Mouse (Mus musculus): ENCODE data around the gene Fmo2. TPM values are rescaled to one million over a fixed set of nuclear protein-coding genes. Genes with fewer than 3 reads are reported as not detected.
A peak's percentile ranks its signal among the peaks of the same experiment; 100 is the strongest.

Fmo2 gene
- polyA plus RNA-seq, 1 experiment from 2014 or later: not detected

DNA sequence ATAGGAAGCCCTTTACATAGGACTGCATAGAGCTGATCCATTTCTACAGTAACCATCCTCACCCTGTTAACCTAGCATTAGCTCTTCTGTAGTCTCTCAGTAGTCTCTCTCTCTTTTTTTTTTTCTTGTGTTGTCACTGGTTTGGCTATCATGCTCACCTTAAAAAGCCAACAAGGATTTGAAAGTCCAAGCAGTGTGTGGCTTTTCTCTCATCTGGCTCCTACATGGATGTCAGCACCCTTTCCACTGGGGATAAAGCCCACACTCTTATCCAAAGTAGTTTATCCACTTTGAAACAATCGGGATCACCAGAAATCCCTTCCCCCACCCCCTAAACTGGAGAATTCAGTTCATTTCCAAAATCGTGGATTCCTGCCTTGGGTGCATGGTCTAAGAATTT lies 32.1 kb upstream of the Fmo2 start:
- Histone ChIP-seq H3K27me3 (ENCODE audit: insufficient read depth, poor library complexity, severe bottlenecking) (no peaks in the 10 kb centered on the region), H3K9me3 (no peaks in the 10 kb centered on the region), H3K4me3 (no peak overlapping the region), H3K27ac (no peak overlapping the region), H3K4me1 (replicated peaks) (no peaks in the 10 kb centered on the region), H3K36me3 (no peaks in the 10 kb centered on the region)
- WGBS: 81% methylated on average over 2 of the region's 2 CpGs
- no peak for DNase-seq (ENCODE audit: low spot score)

DNA sequence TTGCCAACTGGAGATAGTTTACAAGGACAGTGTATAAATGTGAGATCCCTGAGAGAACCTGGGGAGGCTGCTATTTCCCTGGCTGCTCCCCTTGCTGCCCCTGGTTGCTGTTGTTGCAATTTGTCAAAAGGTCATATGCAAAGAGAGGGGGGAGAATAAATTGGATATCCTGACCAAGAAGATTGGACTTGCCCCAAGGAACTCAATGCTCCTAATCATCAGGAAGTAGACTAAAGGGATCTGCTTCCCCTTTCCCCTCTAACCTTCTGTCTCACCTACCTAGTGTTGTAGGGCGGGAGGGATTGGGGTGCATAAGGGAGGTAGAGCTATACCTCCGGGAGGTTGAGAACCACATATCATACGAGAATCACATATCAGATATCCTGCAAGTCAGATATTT lies 30.6 kb upstream of the Fmo2 start:
- no peak overlapping the region for H3K4me3 ChIP-seq
- H3K27ac ChIP-seq: no peak overlapping the region
- H3K27me3 ChIP-seq (ENCODE audit: insufficient read depth, poor library complexity, severe bottlenecking): no peaks in the 10 kb centered on the region
- no peaks in the 10 kb centered on the region for H3K4me1 ChIP-seq (replicated peaks)
- H3K36me3 ChIP-seq: no peaks in the 10 kb centered on the region
- no peaks in the 10 kb centered on the region for H3K9me3 ChIP-seq
- WGBS: 87% methylated on average over 3 of the region's 3 CpGs
- DNase-seq (ENCODE audit: low spot score): no peak

DNA sequence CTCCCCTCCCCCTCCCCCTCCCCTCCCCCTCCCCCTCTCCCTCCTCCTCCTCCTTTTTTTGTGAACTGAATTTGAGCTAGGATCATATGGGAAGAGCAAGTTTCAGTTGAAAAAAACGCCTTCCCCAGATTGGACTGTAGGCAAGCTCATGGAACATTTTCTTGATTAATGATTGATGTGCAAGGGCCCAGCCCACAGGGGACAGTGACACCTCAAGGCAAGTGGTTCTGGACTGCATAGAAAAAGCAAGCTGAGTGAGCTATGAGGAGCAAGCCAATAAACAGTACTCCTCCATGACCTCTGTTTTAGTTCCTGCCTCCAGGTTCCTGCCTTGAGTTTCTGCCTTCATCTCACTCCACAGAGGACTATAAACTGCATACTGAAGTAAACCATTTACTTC lies 26.6 kb upstream of the Fmo2 start:
- Histone ChIP-seq H3K27ac (no peak overlapping the region), H3K9me3 (no peaks in the 10 kb centered on the region), H3K27me3 (ENCODE audit: insufficient read depth, poor library complexity, severe bottlenecking) (no peaks in the 10 kb centered on the region), H3K4me1 (replicated peaks) (no peaks in the 10 kb centered on the region), H3K36me3 (no peaks in the 10 kb centered on the region), H3K4me3 (no peak overlapping the region)
- WGBS: 50% methylated on average over 1 of the region's 1 CpGs
- no peak for DNase-seq (ENCODE audit: low spot score)

DNA sequence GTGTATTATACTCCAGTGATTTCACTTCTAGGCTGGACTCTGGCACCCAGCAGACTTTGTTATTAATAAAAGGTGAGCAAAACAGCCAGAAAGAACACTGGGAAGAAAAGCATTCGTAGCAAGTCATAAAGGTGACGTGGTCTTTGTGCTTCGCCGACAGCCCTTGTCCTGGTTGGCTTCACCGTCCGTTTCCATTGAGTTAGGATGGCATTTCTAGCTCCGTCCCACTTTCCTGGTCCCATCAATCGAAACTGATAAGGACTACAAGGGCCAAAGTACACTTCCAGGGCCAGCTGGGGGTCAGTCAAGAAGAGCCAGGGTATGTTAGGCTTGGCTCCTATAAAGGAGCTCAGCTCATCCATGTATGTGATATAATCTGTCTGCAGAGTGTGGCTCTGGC lies 18.1 kb upstream of the Fmo2 start:
- Histone ChIP-seq H3K27me3 (ENCODE audit: insufficient read depth, poor library complexity, severe bottlenecking) (no peaks in the 10 kb centered on the region), H3K36me3 (no peaks in the 10 kb centered on the region), H3K4me3 (no peak overlapping the region), H3K27ac (no peak overlapping the region), H3K9me3 (no peaks in the 10 kb centered on the region), H3K4me1 (replicated peaks) (no peaks in the 10 kb centered on the region)
- DNase-seq (ENCODE audit: low spot score): no peak
- WGBS: 79% methylated on average over 8 of the region's 8 CpGs

DNA sequence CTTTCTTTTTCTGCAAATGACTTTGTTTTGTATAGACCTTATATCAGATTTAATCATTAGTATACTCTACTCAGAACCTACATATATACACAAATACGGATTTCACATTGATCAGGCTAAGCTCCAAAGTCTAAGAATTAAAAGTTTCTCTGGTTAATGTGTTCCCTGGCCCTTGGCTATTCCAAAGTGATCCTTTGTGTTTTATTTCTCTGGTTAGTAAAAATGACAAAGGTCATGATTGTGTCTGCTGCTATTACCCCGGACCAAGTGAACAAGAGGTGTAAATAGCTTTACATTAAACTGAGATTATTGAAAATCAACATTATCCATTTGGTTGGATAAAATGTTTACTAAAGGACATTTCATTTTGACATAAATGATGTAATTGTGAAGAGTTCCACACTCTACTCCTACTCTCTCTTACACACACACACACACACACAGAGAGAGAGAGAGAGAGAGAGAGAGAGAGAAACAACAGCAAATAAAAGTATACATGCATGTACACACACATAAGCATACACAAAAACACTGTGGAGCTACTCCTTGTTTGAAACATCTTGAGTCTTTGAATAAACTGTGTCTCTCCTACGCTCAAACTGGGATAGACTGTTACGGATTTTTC lies 16.5 kb upstream of the Fmo2 start:
- no peaks in the 10 kb centered on the region for H3K36me3 ChIP-seq
- no peaks in the 10 kb centered on the region for H3K9me3 ChIP-seq
- H3K27ac ChIP-seq: no peak overlapping the region
- no peak for DNase-seq (ENCODE audit: low spot score)
- WGBS: 93% methylated on average over 4 of the region's 4 CpGs
- no peaks in the 10 kb centered on the region for H3K4me1 ChIP-seq (replicated peaks)
- H3K4me3 ChIP-seq: no peak overlapping the region
- H3K27me3 ChIP-seq (ENCODE audit: insufficient read depth, poor library complexity, severe bottlenecking): no peaks in the 10 kb centered on the region

DNA sequence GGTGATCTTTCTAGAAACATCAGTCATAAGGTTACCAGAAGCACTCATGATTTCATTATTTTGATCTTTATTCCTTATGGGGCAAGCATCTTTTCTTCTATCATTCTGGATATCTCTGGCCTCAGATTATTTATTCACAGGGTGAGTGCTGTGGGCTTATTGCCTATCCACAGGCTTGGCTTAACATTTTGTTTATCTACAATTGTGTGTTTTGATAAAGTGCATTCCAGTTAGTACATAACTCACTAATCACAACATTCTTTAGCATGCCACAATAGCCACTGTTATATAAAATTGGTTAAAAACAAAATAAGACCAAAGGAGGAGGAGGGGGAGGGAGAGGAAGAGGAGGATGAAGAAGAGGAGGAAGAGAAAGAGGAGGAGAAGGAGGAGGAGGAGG lies 13.6 kb upstream of the Fmo2 start:
- Histone ChIP-seq H3K36me3 (no peaks in the 10 kb centered on the region), H3K27me3 (ENCODE audit: insufficient read depth, poor library complexity, severe bottlenecking) (no peaks in the 10 kb centered on the region), H3K4me3 (no peak overlapping the region), H3K27ac (no peak overlapping the region), H3K4me1 (replicated peaks) (no peaks in the 10 kb centered on the region), H3K9me3 (no peaks in the 10 kb centered on the region)
- DNase-seq (ENCODE audit: low spot score): no peak

DNA sequence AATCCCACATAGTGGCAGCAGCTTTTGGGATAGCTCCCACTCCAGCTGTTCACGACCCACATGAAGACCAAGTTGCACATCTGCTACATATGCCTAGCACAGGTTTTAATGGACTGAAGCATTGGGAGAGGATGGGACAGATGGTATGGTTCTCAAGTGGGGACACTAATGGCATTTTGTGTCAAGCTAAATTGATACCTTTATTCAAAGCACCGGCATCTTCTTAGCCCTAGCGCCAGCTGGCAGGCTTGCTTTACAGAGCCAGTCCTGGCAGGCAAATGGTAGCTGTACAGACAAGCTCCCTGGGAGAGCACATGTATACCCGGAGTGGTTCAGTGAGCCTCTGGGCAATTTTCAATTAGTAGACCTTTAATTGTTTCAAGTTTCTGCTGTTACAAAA lies 3.4 kb upstream of the Fmo2 start:
- Histone ChIP-seq H3K4me3 (no peak overlapping the region), H3K36me3 (no peaks in the 10 kb centered on the region), H3K9me3 (no peaks in the 10 kb centered on the region), H3K27me3 (ENCODE audit: insufficient read depth, poor library complexity, severe bottlenecking) (no peaks in the 10 kb centered on the region), H3K4me1 (replicated peaks) (no peaks in the 10 kb centered on the region), H3K27ac (no peak overlapping the region)
- DNase-seq (ENCODE audit: low spot score): no peak
- 81% methylated on average over 4 of the region's 4 CpGs for WGBS

DNA sequence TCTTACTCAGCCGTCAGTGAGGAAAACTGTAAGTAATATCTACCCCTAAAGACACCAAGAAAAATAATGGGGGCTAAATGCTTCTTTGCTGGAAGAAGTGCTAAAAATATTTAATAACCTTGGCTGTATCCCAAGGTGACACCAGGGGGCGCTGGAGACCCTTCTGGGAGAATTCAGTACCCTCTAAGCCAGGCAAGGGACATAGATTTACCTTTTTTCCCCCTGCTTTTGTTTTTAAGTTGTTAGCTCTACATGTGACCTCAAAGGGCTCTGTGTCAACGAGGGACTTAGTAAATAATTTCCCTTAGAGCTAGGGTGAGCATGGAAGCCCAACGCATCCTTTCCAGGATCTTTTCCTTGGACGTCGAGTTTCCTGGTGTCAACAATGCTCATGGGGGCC lies 2.6 kb downstream of the Fmo2 start:
- H3K27me3 ChIP-seq (ENCODE audit: insufficient read depth, poor library complexity, severe bottlenecking): no peaks in the 10 kb centered on the region
- H3K9me3 ChIP-seq: no peaks in the 10 kb centered on the region
- no peaks in the 10 kb centered on the region for H3K36me3 ChIP-seq
- H3K4me1 ChIP-seq (replicated peaks): no peaks in the 10 kb centered on the region
- no peak overlapping the region for H3K27ac ChIP-seq
- DNase-seq (ENCODE audit: low spot score): peak; percentile 65
- 46% methylated on average over 6 of the region's 6 CpGs for WGBS
- no peak overlapping the region for H3K4me3 ChIP-seq

DNA sequence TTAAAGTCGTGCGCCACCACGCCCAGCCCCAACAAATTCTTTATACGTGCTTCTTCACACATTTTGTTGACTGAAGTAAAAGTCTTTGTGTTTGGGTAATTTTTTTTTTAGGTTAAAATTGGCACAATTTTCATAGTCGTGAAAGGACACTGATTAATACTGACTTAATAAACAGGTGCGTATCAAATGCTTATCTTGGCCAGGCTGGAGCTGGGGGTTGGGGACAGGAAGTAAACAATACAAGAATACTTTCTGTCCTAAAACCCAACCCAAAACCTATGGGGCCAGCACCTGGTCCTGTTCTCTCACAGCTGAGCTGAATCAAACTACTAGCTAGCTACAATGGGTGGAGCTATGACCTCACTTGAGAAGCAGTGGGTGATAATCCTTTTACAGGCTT lies 5.5 kb downstream of the Fmo2 start:
- H3K4me3 ChIP-seq: no peak overlapping the region
- no peaks in the 10 kb centered on the region for H3K9me3 ChIP-seq
- 95% methylated on average over 6 of the region's 6 CpGs for WGBS
- H3K4me1 ChIP-seq (replicated peaks): no peaks in the 10 kb centered on the region
- H3K27me3 ChIP-seq (ENCODE audit: insufficient read depth, poor library complexity, severe bottlenecking): no peaks in the 10 kb centered on the region
- no peaks in the 10 kb centered on the region for H3K36me3 ChIP-seq
- no peak overlapping the region for H3K27ac ChIP-seq
- DNase-seq (ENCODE audit: low spot score): no peak

DNA sequence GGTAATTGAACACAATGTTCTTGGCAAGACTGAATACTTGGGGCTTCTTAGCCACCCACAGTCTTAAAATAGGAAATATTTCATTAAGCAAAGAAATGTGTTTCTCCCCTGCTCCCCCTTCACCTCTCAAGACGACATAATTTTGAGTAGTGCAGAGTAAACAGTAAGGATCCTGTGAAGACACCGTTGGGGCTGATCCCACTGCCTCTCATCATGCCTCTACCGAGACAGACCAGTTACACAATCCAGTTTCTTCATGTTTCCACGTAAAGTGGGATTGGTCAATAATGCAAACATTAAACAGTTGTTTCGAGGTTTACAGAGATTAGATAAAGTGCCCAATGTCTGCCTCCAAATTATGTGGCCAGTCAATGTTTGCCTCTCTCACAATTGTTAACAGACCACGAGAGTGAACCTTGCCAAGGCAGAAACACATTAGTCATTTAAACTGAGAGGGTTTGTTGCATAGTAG lies 6.5 kb downstream of the Fmo2 start:
- no peaks in the 10 kb centered on the region for H3K36me3 ChIP-seq
- no peaks in the 10 kb centered on the region for H3K9me3 ChIP-seq
- no peaks in the 10 kb centered on the region for H3K27me3 ChIP-seq (ENCODE audit: insufficient read depth, poor library complexity, severe bottlenecking)
- no peak for DNase-seq (ENCODE audit: low spot score)
- no peak overlapping the region for H3K4me3 ChIP-seq
- WGBS: 89% methylated on average over 6 of the region's 6 CpGs
- H3K4me1 ChIP-seq (replicated peaks): no peaks in the 10 kb centered on the region
- no peak overlapping the region for H3K27ac ChIP-seq

DNA sequence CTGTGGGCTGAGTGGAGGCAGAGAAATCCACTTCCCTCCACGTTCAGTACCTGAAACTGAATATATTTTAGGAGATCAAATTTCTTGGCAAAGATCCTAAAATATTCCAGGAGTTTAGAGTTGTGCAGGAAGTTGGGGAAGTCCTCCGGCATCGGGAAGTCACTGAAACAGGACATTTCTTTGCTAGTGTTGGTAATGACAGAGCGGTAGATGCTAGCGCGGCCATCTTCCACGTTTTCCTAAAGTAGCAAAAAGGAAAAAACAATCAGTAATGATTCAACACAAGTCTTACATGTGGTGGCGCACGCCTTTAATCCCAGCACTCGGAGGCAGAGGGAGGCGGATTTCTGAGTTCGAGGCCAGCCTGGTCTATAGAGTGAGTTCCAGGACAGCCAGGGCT lies 9.9 kb downstream of the Fmo2 start:
- Histone ChIP-seq H3K36me3 (no peaks in the 10 kb centered on the region), H3K27ac (no peak overlapping the region), H3K27me3 (ENCODE audit: insufficient read depth, poor library complexity, severe bottlenecking) (no peaks in the 10 kb centered on the region), H3K9me3 (no peaks in the 10 kb centered on the region), H3K4me1 (replicated peaks) (no peaks in the 10 kb centered on the region), H3K4me3 (no peak overlapping the region)
- no peak for DNase-seq (ENCODE audit: low spot score)
- 90% methylated on average over 12 of the region's 12 CpGs for WGBS

DNA sequence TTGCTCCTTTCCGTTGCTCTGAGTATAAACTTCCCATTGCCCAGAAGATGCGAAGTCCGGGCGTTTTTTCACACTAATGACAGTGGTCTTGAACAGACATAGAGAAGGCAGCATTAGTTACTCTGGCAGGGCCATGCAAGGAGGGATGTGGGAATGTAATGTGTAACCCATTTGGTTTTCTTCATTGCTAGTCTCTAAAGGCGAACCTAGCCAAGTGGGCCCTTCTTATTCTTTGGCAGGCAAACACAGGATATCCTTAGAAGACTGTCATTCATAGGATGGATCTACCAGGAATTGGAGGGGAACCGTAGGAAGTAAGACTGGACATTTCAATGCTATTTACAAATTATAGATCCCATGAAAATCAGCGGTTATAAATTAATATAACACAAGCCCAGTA lies 10.9 kb downstream of the Fmo2 start:
- Histone ChIP-seq H3K27me3 (ENCODE audit: insufficient read depth, poor library complexity, severe bottlenecking) (no peaks in the 10 kb centered on the region), H3K4me1 (replicated peaks) (no peaks in the 10 kb centered on the region), H3K27ac (no peak overlapping the region), H3K9me3 (no peaks in the 10 kb centered on the region), H3K36me3 (no peaks in the 10 kb centered on the region), H3K4me3 (no peak overlapping the region)
- no peak for DNase-seq (ENCODE audit: low spot score)
- 96% methylated on average over 7 of the region's 7 CpGs for WGBS

DNA sequence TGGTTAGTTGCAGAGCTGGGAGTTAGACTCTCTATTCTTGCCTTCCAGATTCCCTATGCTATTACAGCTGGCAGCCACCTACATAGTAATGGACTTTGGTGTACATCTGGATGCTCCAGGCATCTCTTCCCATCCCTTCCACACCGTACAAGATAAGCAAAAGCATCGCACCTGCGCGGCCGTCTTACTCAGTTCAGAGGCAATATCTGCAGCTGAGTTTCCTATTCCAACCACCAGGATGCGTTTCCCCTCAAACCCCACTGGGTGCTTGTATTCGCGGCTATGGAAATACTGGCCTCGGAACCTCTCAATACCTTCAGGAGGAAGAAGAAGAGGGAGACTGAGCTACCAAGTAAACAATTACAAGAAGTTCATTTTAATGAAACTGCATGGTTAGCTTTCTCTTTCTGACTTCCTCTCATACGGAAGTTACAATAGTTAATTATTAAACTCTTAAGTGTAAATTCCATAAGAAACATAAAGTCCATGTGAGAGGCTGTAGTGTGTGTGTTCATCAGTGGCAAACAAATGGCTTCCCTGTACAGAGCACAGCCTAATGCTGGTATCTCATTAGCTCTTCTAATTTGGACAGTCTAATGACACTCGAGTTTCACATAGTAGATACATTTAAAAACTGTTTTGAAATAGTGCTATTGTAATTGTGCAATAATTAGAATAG lies 12.2 kb downstream of the Fmo2 start:
- Histone ChIP-seq H3K27ac (no peak overlapping the region), H3K9me3 (no peaks in the 10 kb centered on the region), H3K4me3 (no peak overlapping the region), H3K4me1 (replicated peaks) (no peaks in the 10 kb centered on the region), H3K27me3 (ENCODE audit: insufficient read depth, poor library complexity, severe bottlenecking) (no peaks in the 10 kb centered on the region), H3K36me3 (no peaks in the 10 kb centered on the region)
- WGBS: 85% methylated on average over 11 of the region's 11 CpGs
- no peak for DNase-seq (ENCODE audit: low spot score)

DNA sequence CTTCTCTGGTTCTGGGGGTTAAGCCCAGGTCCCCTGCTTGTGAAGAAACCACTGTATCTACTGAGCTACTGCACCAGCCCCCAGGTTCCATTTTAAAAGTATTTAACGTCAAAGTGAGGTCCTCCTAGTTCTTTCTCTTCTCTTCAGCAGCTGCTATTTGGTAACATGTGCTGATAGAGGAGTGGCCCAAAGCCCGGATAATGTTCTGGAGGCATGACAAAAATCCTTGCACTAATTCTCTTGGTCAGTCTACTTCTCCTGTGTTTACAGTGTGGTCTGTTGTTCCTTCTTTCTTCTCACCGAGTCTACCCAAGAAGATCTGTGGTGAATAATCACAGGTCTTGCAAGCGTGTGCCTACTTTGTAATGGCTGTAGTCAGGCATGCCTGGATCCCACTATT lies 15.8 kb downstream of the Fmo2 start:
- H3K36me3 ChIP-seq: no peaks in the 10 kb centered on the region
- no peaks in the 10 kb centered on the region for H3K9me3 ChIP-seq
- 81% methylated on average over 4 of the region's 4 CpGs for WGBS
- DNase-seq (ENCODE audit: low spot score): no peak
- no peak overlapping the region for H3K27ac ChIP-seq
- no peak overlapping the region for H3K4me3 ChIP-seq
- no peaks in the 10 kb centered on the region for H3K4me1 ChIP-seq (replicated peaks)
- no peaks in the 10 kb centered on the region for H3K27me3 ChIP-seq (ENCODE audit: insufficient read depth, poor library complexity, severe bottlenecking)
